15 mouse cellular contexts compared by ENCODE assay signal in the genomic region with DNA sequence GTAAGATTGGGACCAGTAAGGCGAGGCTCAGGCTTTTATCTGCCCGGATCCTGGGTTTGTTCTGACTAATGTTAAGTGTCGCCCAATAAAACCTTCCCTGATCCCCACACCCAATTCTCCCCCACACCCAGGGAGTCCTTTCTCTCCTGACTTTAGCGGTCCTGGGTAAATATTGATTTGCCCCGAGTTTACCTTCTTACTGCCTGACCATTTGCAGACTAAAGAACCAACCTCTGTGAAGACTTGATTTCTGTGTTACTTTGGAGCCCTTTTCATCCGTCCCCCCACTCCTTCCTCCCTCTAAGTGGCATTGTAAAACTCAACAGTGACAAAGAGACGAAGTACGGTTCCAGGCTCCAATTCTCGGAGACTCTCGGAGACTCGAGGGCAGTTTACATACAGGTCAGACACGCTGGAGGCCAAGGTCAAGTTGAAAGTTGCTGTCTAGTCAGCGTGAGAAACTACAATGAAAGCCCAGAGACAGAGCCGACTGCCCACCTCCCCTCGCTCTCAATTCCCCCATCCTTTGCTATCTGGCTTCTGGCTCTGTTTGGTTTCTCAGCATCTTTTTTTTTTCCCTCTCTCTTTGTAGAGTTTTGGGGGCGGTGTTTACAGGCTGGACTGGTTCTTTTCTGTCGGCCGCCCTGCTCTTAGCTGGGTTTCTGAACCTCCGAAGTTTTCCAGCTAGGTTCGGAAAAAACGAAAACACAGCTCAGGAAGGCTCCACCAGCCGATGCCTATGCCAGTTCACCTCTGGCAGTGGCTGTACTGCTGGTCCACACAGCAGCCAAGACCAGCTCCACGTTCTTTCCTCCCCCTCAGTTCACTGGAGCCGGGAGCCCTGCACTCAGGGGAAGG. TPM values are rescaled to one million over a fixed set of nuclear protein-coding genes. Genes with fewer than 3 reads are reported as not detected.
A peak's percentile ranks its signal among the peaks of the same experiment; 100 is the strongest.
DNase-seq lines count a peak whose midpoint lies in the region; ATAC-seq and TF ChIP-seq lines count a peak whose summit lies in the region.
"Had no signal": no experiment of that assay in that cellular context is flagged by ENCODE, and none has a peak within 500 bp of the region (broad histone marks: within the 10 kb centered on the region; RNA-seq: fewer than 3 reads in every experiment).

No protein-coding gene starts in this region.

- H3K36me3 ChIP-seq in hindbrain, embryonic 10.5 days: no peaks in the 10 kb centered on the region
- no peaks in the 10 kb centered on the region for H3K36me3 ChIP-seq in hindbrain, embryonic 13.5 days
- no peaks in the 10 kb centered on the region for H3K36me3 ChIP-seq in midbrain, embryonic 10.5 days
- H3K36me3 ChIP-seq in midbrain, postnatal 0 days (ENCODE audit: insufficient read depth, low read length): no peaks in the 10 kb centered on the region
- no peaks in the 10 kb centered on the region for H3K36me3 ChIP-seq in limb, embryonic 13.5 days
- H3K36me3 ChIP-seq: heart, embryonic 12.5 days had no signal

- no peak for ATAC-seq in hindbrain, embryonic 13.5 days (ENCODE audit: low FRiP score)
- ATAC-seq in midbrain, postnatal 0 days (ENCODE audit: low FRiP score): no peak
- ATAC-seq in limb, embryonic 13.5 days (ENCODE audit: low FRiP score, low read depth): no peak
- ATAC-seq: hindbrain, embryonic 16.5 days had no signal

- peaks cover 100% of the 10 kb centered on the region for H3K27me3 ChIP-seq in hindbrain, embryonic 10.5 days (ENCODE audit: insufficient read depth, poor library complexity, severe bottlenecking)
- peaks cover 96% of the 10 kb centered on the region for H3K27me3 ChIP-seq in hindbrain, embryonic 13.5 days
- peaks cover 100% of the 10 kb centered on the region for H3K27me3 ChIP-seq in midbrain, embryonic 10.5 days (ENCODE audit: low read depth, poor library complexity, severe bottlenecking)
- peaks cover 86% of the 10 kb centered on the region for H3K27me3 ChIP-seq in midbrain, postnatal 0 days (ENCODE audit: insufficient read depth, low read length)
- peaks cover 23% of the 10 kb centered on the region for H3K27me3 ChIP-seq in limb, embryonic 13.5 days

- 2% methylated on average over 24 of the region's 24 CpGs for WGBS in hindbrain, embryonic 10.5 days
- WGBS in hindbrain, embryonic 13.5 days: 1% methylated on average over 24 of the region's 24 CpGs
- 2% methylated on average over 24 of the region's 24 CpGs for WGBS in midbrain, embryonic 10.5 days
- under 1% methylated on average over 24 of the region's 24 CpGs for WGBS in midbrain, postnatal 0 days
- WGBS in limb, embryonic 13.5 days: 3% methylated on average over 24 of the region's 24 CpGs

- peaks cover 15% of the 10 kb centered on the region for H3K4me1 ChIP-seq in hindbrain, embryonic 10.5 days (replicated peaks)
- peaks cover 3% of the 10 kb centered on the region for H3K4me1 ChIP-seq in hindbrain, embryonic 13.5 days (replicated peaks)
- H3K4me1 ChIP-seq in midbrain, embryonic 10.5 days: peaks cover 15% of the 10 kb centered on the region
- no peaks in the 10 kb centered on the region for H3K4me1 ChIP-seq in midbrain, postnatal 0 days (ENCODE audit: insufficient read depth, low read length)
- H3K4me1 ChIP-seq in limb, embryonic 13.5 days: peaks cover 33% of the 10 kb centered on the region

- TF ChIP-seq CTCF in midbrain, postnatal 0 days (IDR thresholded peaks at IDR 0.05): no peak

- H3K4me2 ChIP-seq in hindbrain, embryonic 13.5 days: no peak overlapping the region
- no peak overlapping the region for H3K4me2 ChIP-seq in midbrain, postnatal 0 days (ENCODE audit: low read depth, low read length, poor library complexity, severe bottlenecking)
- peak overlapping the region; percentile 69 for H3K4me2 ChIP-seq in limb, embryonic 13.5 days (replicated peaks)
- H3K4me2 ChIP-seq: heart, embryonic 12.5 days had no signal

- H3K4me3 ChIP-seq in hindbrain, embryonic 10.5 days: no peak overlapping the region
- no peak overlapping the region for H3K4me3 ChIP-seq in hindbrain, embryonic 13.5 days
- no peak overlapping the region for H3K4me3 ChIP-seq in midbrain, embryonic 10.5 days
- no peak overlapping the region for H3K4me3 ChIP-seq in midbrain, postnatal 0 days (ENCODE audit: low read depth, low read length)
- peak overlapping the region; percentile 95 for H3K4me3 ChIP-seq in limb, embryonic 13.5 days
- H3K4me3 ChIP-seq: gastrocnemius, adult 2 months; heart, embryonic 12.5 days; myocyte had no signal

- no peaks in the 10 kb centered on the region for H3K9me3 ChIP-seq in hindbrain, embryonic 10.5 days
- H3K9me3 ChIP-seq in hindbrain, embryonic 13.5 days: no peaks in the 10 kb centered on the region
- no peaks in the 10 kb centered on the region for H3K9me3 ChIP-seq in midbrain, embryonic 10.5 days (replicated peaks)
- no peaks in the 10 kb centered on the region for H3K9me3 ChIP-seq in midbrain, postnatal 0 days (ENCODE audit: low read length)
- H3K9me3 ChIP-seq in limb, embryonic 13.5 days: no peaks in the 10 kb centered on the region
- H3K9me3 ChIP-seq: heart, embryonic 12.5 days had no signal

- DNase-seq in hindbrain, embryonic 10.5 days (ENCODE audit: low spot score): peak; percentile 60
- peak; percentile 54 for DNase-seq in midbrain, embryonic 10.5 days (ENCODE audit: low spot score)
- no peak for DNase-seq in midbrain, postnatal 0 days (ENCODE audit: low spot score)
- DNase-seq in embryo, embryonic 10.5 days (ENCODE audit: low spot score): peak; percentile 60
- no peak for DNase-seq in ovary, adult 18-20 months (ENCODE audit: low spot score)
- DNase-seq in layer of hippocampus, adult 18-20 months (ENCODE audit: low spot score in 2 of 2): no peak
- DNase-seq: gastrocnemius, adult 2 months; left cerebral cortex, postnatal 4 days; thymus, postnatal 14 days had no signal

- H3K9ac ChIP-seq in hindbrain, embryonic 13.5 days: no peak overlapping the region
- no peak overlapping the region for H3K9ac ChIP-seq in midbrain, postnatal 0 days (replicated peaks; ENCODE audit: low read length, poor library complexity, severe bottlenecking)
- H3K9ac ChIP-seq in limb, embryonic 13.5 days: peak overlapping the region; percentile 100
- H3K9ac ChIP-seq: heart, embryonic 12.5 days had no signal

- no peak overlapping the region for H3K27ac ChIP-seq in hindbrain, embryonic 10.5 days
- no peak overlapping the region for H3K27ac ChIP-seq in hindbrain, embryonic 13.5 days
- H3K27ac ChIP-seq in midbrain, embryonic 10.5 days (replicated peaks): no peak overlapping the region
- H3K27ac ChIP-seq in midbrain, postnatal 0 days (ENCODE audit: low read depth, low read length): no peak overlapping the region
- peak overlapping the region; percentile 97 for H3K27ac ChIP-seq in limb, embryonic 13.5 days
- H3K27ac ChIP-seq: gastrocnemius, adult 2 months had no signal

RNA-seq across cellular contexts. Expression of a gene that starts 2.0 kb away (rescaled TPM):
- not detected in 2 replicates for polyA plus RNA-seq in hindbrain, embryonic 10.5 days (2016; fragmentation: Nextera tagmentation; extraction: Ambion mirVana)
- not detected in 2 replicates for polyA plus RNA-seq in hindbrain, embryonic 13.5 days (2015; fragmentation: Nextera tagmentation; extraction: Ambion mirVana)
- not detected in 2 replicates for polyA plus RNA-seq in midbrain, embryonic 10.5 days (2016; fragmentation: Nextera tagmentation; extraction: Ambion mirVana)
- total RNA-seq in midbrain, postnatal 0 days (2014; rRNA removed): not detected in 2 replicates
- polyA plus RNA-seq in midbrain, postnatal 0 days (2015; fragmentation: Nextera tagmentation; extraction: Ambion mirVana): not detected in 2 replicates
- polyA plus RNA-seq in limb, embryonic 13.5 days (2015; fragmentation: Nextera tagmentation; extraction: Ambion mirVana): 24.5 and 27.7 TPM in 2 replicates
- not detected for total RNA-seq in layer of hippocampus, adult 18-20 months (2021)
- total RNA-seq: layer of hippocampus, postnatal 10 days; left cerebral cortex, postnatal 4 days had no signal
- polyA plus RNA-seq: heart, embryonic 12.5 days; hindbrain, embryonic 16.5 days had no signal

RNA-seq across cellular contexts. Expression of a gene that starts 17.1 kb away (rescaled TPM):
- polyA plus RNA-seq in hindbrain, embryonic 10.5 days (2016; fragmentation: Nextera tagmentation; extraction: Ambion mirVana): not detected in 2 replicates
- polyA plus RNA-seq in hindbrain, embryonic 13.5 days (2015; fragmentation: Nextera tagmentation; extraction: Ambion mirVana): not detected in 2 replicates
- not detected in 2 replicates for polyA plus RNA-seq in midbrain, embryonic 10.5 days (2016; fragmentation: Nextera tagmentation; extraction: Ambion mirVana)
- not detected in 2 replicates for total RNA-seq in midbrain, postnatal 0 days (2014; rRNA removed)
- polyA plus RNA-seq in midbrain, postnatal 0 days (2015; fragmentation: Nextera tagmentation; extraction: Ambion mirVana): not detected in 2 replicates
- polyA plus RNA-seq in limb, embryonic 13.5 days (2015; fragmentation: Nextera tagmentation; extraction: Ambion mirVana): 44.5 and 55.0 TPM in 2 replicates
- total RNA-seq in layer of hippocampus, adult 18-20 months (2021): not detected
- total RNA-seq: layer of hippocampus, postnatal 10 days; left cerebral cortex, postnatal 4 days had no signal
- polyA plus RNA-seq: heart, embryonic 12.5 days; hindbrain, embryonic 16.5 days had no signal

RNA-seq across cellular contexts. Expression of a gene that starts 22.0 kb away (rescaled TPM):
- polyA plus RNA-seq in hindbrain, embryonic 10.5 days (2016; fragmentation: Nextera tagmentation; extraction: Ambion mirVana): not detected in 2 replicates
- 0.22 TPM in 1 of 2 replicates, not detected in the other for polyA plus RNA-seq in hindbrain, embryonic 13.5 days (2015; fragmentation: Nextera tagmentation; extraction: Ambion mirVana)
- 0.06 TPM in 1 of 2 replicates, not detected in the other for polyA plus RNA-seq in midbrain, embryonic 10.5 days (2016; fragmentation: Nextera tagmentation; extraction: Ambion mirVana)
- not detected in 2 replicates for total RNA-seq in midbrain, postnatal 0 days (2014; rRNA removed)
- not detected in 2 replicates for polyA plus RNA-seq in midbrain, postnatal 0 days (2015; fragmentation: Nextera tagmentation; extraction: Ambion mirVana)
- polyA plus RNA-seq in limb, embryonic 13.5 days (2015; fragmentation: Nextera tagmentation; extraction: Ambion mirVana): 191 and 207 TPM in 2 replicates
- total RNA-seq in layer of hippocampus, adult 18-20 months (2021): not detected
- total RNA-seq: layer of hippocampus, postnatal 10 days; left cerebral cortex, postnatal 4 days had no signal
- polyA plus RNA-seq: hindbrain, embryonic 16.5 days had no signal

RNA-seq across cellular contexts. Expression of a gene that starts 31.8 kb away (rescaled TPM):
- polyA plus RNA-seq in hindbrain, embryonic 10.5 days (2016; fragmentation: Nextera tagmentation; extraction: Ambion mirVana): not detected in 2 replicates
- polyA plus RNA-seq in hindbrain, embryonic 13.5 days (2015; fragmentation: Nextera tagmentation; extraction: Ambion mirVana): 0.72 and 1.3 TPM in 2 replicates
- not detected in 2 replicates for polyA plus RNA-seq in midbrain, embryonic 10.5 days (2016; fragmentation: Nextera tagmentation; extraction: Ambion mirVana)
- total RNA-seq in midbrain, postnatal 0 days (2014; rRNA removed): not detected in 2 replicates
- not detected in 2 replicates for polyA plus RNA-seq in midbrain, postnatal 0 days (2015; fragmentation: Nextera tagmentation; extraction: Ambion mirVana)
- polyA plus RNA-seq in limb, embryonic 13.5 days (2015; fragmentation: Nextera tagmentation; extraction: Ambion mirVana): 58.3 and 63.5 TPM in 2 replicates
- total RNA-seq in layer of hippocampus, adult 18-20 months (2021): not detected
- total RNA-seq: layer of hippocampus, postnatal 10 days; left cerebral cortex, postnatal 4 days had no signal

RNA-seq across cellular contexts. Expression of a gene that starts 41.0 kb away (rescaled TPM):
- not detected in 2 replicates for polyA plus RNA-seq in hindbrain, embryonic 10.5 days (2016; fragmentation: Nextera tagmentation; extraction: Ambion mirVana)
- polyA plus RNA-seq in hindbrain, embryonic 13.5 days (2015; fragmentation: Nextera tagmentation; extraction: Ambion mirVana): 7.4 and 14.9 TPM in 2 replicates
- not detected in 2 replicates for polyA plus RNA-seq in midbrain, embryonic 10.5 days (2016; fragmentation: Nextera tagmentation; extraction: Ambion mirVana)
- total RNA-seq in midbrain, postnatal 0 days (2014; rRNA removed): not detected in 2 replicates
- polyA plus RNA-seq in midbrain, postnatal 0 days (2015; fragmentation: Nextera tagmentation; extraction: Ambion mirVana): not detected in 2 replicates
- polyA plus RNA-seq in limb, embryonic 13.5 days (2015; fragmentation: Nextera tagmentation; extraction: Ambion mirVana): 11.8 and 13.1 TPM in 2 replicates
- under 1 TPM in 1 of 2 experiments, not detected in 1; 0.36 TPM for total RNA-seq in layer of hippocampus, adult 18-20 months (2021)
- total RNA-seq: layer of hippocampus, postnatal 10 days; left cerebral cortex, postnatal 4 days had no signal
- polyA plus RNA-seq: heart, embryonic 12.5 days had no signal

Comparison
In these comparisons a context has a peak if more than half of its experiments do, and no peak if none do; other contexts are left out.
1. DNase-seq: peak in hindbrain, embryonic 10.5 days (single experiment), midbrain, embryonic 10.5 days (single experiment) and embryo, embryonic 10.5 days (single experiment); none in midbrain, postnatal 0 days (single experiment), ovary, adult 18-20 months (single experiment) and layer of hippocampus, adult 18-20 months (0 of 2).
2. RNA of a gene that starts 2.0 kb away (polyA plus RNA-seq): 24.5 to 27.7 TPM in limb, embryonic 13.5 days; not detected in hindbrain, embryonic 10.5 days, not detected in hindbrain, embryonic 13.5 days, not detected in midbrain, embryonic 10.5 days and not detected in midbrain, postnatal 0 days; every median in the first group is over 10 times any median in the second.
3. RNA of a gene that starts 17.1 kb away (polyA plus RNA-seq): 44.5 to 55.0 TPM in limb, embryonic 13.5 days; not detected in hindbrain, embryonic 10.5 days, not detected in hindbrain, embryonic 13.5 days, not detected in midbrain, embryonic 10.5 days and not detected in midbrain, postnatal 0 days; every median in the first group is over 10 times any median in the second.
4. RNA of a gene that starts 22.0 kb away (polyA plus RNA-seq): 191 to 207 TPM in limb, embryonic 13.5 days; 0.22 TPM in hindbrain, embryonic 13.5 days, 0.06 TPM in midbrain, embryonic 10.5 days, not detected in hindbrain, embryonic 10.5 days and not detected in midbrain, postnatal 0 days; every median in the first group is over 100 times any median in the second.